Mouse (Mus musculus) left cerebral cortex, postnatal 4 days (tissue): Measurements from ENCODE around the gene Ttc37. TPM values are rescaled to one million over a fixed set of nuclear protein-coding genes. Genes with fewer than 3 reads are reported as not detected.

Source experiments
- DNase-seq: peaks from one replicate; pipeline ENCODE4 v3.0.0-alpha.2; 2022
- intact Hi-C: fragments of 180-260 bp; cut with DNase I; formaldehyde crosslinking; loops from one replicate; pipeline ENCODE4 v1.15.1; 2025
- total RNA-seq, 2 experiments: library from RNA; stranded (reverse); gene quantifications; 2 replicates each; pipeline ENCODE4 v1.2.3; 2021

The Ttc37 gene
- total RNA-seq, 2 experiments from 2014 or later, result 24.4 to 28.2 TPM

- DNase-seq, result no peak
- intact Hi-C loops, result no loop called here
These were observed 58.6 kb downstream of the Ttc37 start for GRCm38 (mm10) chr13:76157099-76157498.

GRCm38 (mm10) chr13:76157508-76157907, 59.0 kb downstream of the Ttc37 start:
- intact Hi-C loops, result no loop called here
- DNase-seq, result no peak

GRCm38 (mm10) chr13:76160587-76160986, 62.1 kb downstream of the Ttc37 start:
- no peak for DNase-seq
- intact Hi-C loops, result no loop called here

GRCm38 (mm10) chr13:76174297-76174696, 75.8 kb downstream of the Ttc37 start:
- intact Hi-C loops, result no loop called here
- no peak for DNase-seq

GRCm38 (mm10) chr13:76178700-76179099, 80.2 kb downstream of the Ttc37 start:
- intact Hi-C loops, result no loop called here
- no peak for DNase-seq

- DNase-seq, result no peak
- intact Hi-C loops, result no loop called here
These were observed 89.1 kb downstream of the Ttc37 start for GRCm38 (mm10) chr13:76187651-76188050.

- intact Hi-C loops, result no loop called here
- DNase-seq, result peak; percentile 40
These were observed 90.7 kb downstream of the Ttc37 start for GRCm38 (mm10) chr13:76189190-76189589.

GRCm38 (mm10) chr13:76190273-76190672, 91.7 kb downstream of the Ttc37 start:
- intact Hi-C loops, result no loop called here
- DNase-seq, result peak; percentile 40

- intact Hi-C loops, result no loop called here
- no peak for DNase-seq
These were observed 96.4 kb downstream of the Ttc37 start for GRCm38 (mm10) chr13:76194937-76195336.

- intact Hi-C loops, result no loop called here
These were observed 97.1 kb downstream of the Ttc37 start for GRCm38 (mm10) chr13:76195431-76196138.

GRCm38 (mm10) chr13:76197297-76197848, 98.8 kb downstream of the Ttc37 start:
- DNase-seq, result no peak
- intact Hi-C loops, result no loop called here

More at GRCm38 (mm10) chr13:76195431-76196138, 97.1 kb downstream of the Ttc37 start:
- DNase-seq, result no peak

- intact Hi-C loops, result no loop called here
- DNase-seq, result no peak
These were observed 101.4 kb downstream of the Ttc37 start for GRCm38 (mm10) chr13:76199943-76200342.

GRCm38 (mm10) chr13:76214928-76215327, 116.4 kb downstream of the Ttc37 start:
- DNase-seq, result no peak
- intact Hi-C loops, result loop anchor here (5.0 kb wide), 1 partner anchor 467 kb away; no protein-coding TSS in a partner anchor

- no peak for DNase-seq
- intact Hi-C loops, result no loop called here
These were observed 116.9 kb downstream of the Ttc37 start for GRCm38 (mm10) chr13:76215397-76215796.

Other genes starting within 250 kb of the Ttc37 start
- 10 to 100 TPM; 29.7 to 33.7 TPM for gene Rhobtb3, start 154.8 kb upstream of the Ttc37 start, total RNA-seq
- gene Spata9, start 131.6 kb upstream of the Ttc37 start, total RNA-seq, result 1 to 10 TPM in 1 of 2 experiments, under 1 TPM in 1; 0.68 to 1.3 TPM
- 10 to 100 TPM; 14.2 to 15.1 TPM for gene Rfesd, start 80.0 kb upstream of the Ttc37 start, total RNA-seq
- 1 to 10 TPM; 2.8 to 2.9 TPM for gene Gpr150, start 41.7 kb upstream of the Ttc37 start, total RNA-seq
- gene Arsk, start 74 bp upstream of the Ttc37 start, total RNA-seq, result 1 to 10 TPM; 4.0 to 5.7 TPM
- gene Fam81b, start 206.3 kb downstream of the Ttc37 start, total RNA-seq, result under 1 TPM in 1 of 2 experiments, not detected in 1; 0.26 TPM